Mouse (Mus musculus) megakaryocyte progenitor cell, adult 5-6 weeks (primary cell): ENCODE measurements at regions not wholly inside any gene's neighbourhood (a gene's known extent, or its start where the extent isn't known, plus 50 kb on each side); places are given as distances from the start of the nearest gene placed in this dataset.

Source experiments
- ATAC-seq: replicated peaks from 2 replicates; pipeline ENCODE4 v1.8.0; 2016; ENCODE audit warnings: mild to moderate bottlenecking, moderate TSS enrichment, inconsistent platforms; ENCODE audit not compliant: poor library complexity

GRCm38 (mm10) chr1:193844868-193845267 is 474.8 kb upstream of the Camk1g start:
- no peak for ATAC-seq

- ATAC-seq = peak; percentile 84
These were observed 474.4 kb upstream of the Camk1g start for GRCm38 (mm10) chr1:193844461-193844860.

DNA sequence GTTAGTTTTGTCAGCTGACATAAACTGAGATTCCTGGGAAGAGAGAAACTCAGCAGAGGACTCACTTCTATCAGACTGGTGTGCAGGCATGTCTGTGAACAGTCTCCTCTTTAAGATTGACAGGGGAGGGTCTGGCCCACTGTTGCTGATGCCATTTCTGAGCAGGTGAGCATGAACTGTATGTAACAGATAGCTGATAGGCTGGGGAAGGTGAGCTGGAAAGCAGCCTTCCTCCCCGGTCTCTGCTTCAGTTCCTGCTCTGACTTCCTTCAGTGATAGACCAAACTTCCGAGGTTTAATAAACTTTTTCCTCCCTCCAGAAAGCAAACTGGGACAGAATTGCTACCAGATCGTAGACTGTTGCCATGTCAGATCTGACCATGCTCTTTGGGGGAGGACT is 430.9 kb upstream of the Camk1g start:
- ATAC-seq = no peak

DNA sequence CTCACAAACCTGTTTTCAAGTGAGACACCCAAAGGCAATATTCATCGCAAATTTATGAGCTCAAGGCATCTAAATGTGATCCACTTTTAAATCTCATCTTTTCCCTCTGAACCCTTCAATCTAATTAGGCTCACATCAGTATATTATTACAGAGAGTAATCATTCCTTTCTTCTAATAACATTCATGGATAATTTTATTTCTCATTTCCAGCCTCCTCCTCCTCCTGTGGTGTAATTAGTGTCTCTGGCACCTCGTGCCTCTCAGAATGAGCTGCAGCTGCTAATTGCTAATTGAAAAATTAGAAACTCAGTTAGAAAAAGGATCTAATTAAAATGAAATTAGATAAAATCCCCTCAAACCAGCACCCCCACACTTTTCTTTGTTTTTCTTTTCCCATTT is 420.5 kb upstream of the Camk1g start:
- ATAC-seq = no peak

GRCm38 (mm10) chr1:193788496-193788895 is 418.4 kb upstream of the Camk1g start:
- no peak for ATAC-seq

DNA sequence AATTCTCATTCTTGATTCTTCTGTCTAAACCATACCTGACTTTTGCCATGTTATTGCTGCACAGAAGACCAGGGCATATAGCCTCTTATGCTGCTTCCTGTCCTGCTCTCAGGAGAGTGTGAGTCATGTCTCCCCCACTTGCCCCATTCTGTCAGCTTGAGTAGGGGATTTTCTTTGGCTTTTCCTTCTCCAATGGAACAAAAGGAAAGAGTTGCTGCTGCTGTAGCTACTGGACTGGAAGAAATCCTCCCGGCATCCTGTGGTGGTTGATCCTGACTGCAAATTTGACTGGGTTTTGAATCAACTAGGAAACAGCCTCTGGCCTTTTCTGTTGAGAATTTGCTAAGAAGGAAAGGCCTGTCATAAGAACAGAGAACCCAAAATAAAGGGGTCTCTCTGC is 417.3 kb upstream of the Camk1g start:
- ATAC-seq = no peak

- ATAC-seq = no peak
These were observed 414.9 kb upstream of the Camk1g start for GRCm38 (mm10) chr1:193784966-193785365.

DNA sequence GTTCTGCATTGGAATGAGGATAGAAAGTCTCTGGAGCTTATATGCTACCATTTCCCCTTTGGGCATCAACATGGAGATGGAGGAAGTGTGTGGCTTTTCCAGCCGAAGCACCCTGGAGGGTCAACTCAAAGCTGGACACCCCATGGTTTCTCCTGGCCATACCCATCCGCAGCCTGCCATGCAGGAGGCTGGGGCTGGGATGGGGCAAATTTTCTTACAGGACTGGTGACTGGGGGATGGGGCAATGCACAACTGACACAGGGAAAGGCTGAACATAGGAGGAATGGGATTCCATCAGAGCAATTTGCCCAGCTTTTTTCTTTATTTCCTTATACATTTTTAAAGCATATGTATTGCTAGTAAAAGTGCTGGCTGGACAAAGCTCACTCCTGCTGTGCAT is 414.4 kb upstream of the Camk1g start:
- no peak for ATAC-seq

- ATAC-seq = no peak
These were observed 408.1 kb upstream of the Camk1g start for GRCm38 (mm10) chr1:193778181-193778580.

GRCm38 (mm10) chr1:193769546-193769945 is 399.4 kb upstream of the Camk1g start:
- ATAC-seq = no peak

DNA sequence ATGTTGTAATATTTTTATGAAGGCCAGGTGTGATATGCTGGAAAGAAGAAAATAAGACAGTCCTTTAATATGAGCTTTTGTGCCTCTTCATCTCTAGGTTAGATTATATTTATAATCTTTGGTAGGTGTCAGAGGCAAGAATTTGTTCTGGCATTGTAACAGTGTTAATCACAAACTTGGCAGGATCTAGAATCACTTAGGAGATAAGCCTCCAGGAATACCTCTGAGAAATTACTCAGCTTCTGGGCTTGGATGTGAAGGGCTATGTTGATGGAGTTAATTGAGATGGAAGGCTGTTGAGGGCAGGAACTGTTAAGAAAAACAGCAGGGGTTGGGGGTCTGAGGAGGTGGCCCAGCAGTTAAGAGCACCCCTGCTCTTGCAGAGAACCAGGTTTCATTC is 394.0 kb upstream of the Camk1g start:
- ATAC-seq = no peak

GRCm38 (mm10) chr1:193751819-193752251 is 381.7 kb upstream of the Camk1g start:
- no peak for ATAC-seq

DNA sequence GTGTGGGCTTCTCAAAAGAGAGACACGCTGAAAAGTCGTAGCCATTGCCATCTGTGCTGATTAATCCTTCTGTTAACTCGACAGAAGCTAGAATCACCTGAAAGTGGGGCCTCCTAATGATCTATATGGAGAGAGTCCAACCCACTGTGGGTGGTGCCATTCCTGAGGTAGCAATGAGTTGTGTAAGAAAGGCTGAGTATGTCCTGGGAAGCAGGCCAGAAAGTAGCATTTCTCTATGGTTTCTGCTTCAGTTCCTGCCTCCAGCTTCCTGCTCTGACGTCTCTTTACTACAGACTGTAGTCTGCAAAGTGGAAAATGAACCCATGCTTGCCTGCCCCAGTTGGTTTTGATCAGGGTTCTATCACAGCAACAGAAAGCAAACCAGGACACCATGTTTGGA is 380.8 kb upstream of the Camk1g start:
- no peak for ATAC-seq

DNA sequence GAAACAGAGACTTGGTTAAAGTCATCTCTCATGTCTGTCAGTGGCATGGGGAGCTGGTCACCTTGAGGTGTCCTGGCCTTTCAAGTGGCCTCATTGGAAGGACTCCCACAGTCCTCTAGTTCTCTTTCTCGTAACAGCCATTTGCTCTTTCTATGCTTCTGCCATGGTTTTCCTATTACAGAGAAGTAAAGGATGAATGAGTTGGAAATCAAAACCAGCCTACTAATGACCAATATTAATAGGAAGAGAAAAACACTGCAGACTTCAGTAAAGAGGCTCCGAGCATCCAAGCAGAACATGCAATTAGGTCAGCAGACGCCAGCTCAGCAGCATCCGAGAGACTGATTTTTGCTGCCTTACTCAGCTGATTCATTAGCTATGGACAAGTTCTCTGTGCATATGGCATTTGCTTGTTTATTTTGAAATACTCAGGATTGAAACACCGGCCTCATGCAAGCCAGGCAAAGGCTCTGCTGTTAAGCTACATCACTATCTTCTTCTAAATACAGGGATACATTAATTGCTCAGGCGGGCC is 377.4 kb upstream of the Camk1g start:
- ATAC-seq = no peak

DNA sequence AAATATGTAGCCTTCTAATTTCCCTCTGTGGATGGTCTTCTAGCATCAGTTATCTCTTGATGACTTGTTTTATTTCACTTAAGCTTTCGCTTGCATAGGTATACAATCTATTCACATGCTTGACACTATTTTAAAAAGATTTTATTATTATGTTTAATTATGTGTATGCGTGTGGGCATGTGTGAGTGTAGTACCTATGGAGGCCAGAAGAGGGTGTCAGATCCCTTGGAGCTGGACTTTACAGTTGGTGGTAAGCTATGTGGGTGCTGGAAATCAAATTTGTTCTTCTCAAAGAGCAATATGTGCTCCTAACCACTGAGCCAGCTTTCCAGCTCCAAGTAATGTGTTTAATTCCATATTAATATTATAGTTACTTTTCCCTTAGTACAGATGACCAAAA is 372.6 kb upstream of the Camk1g start:
- ATAC-seq = no peak

DNA sequence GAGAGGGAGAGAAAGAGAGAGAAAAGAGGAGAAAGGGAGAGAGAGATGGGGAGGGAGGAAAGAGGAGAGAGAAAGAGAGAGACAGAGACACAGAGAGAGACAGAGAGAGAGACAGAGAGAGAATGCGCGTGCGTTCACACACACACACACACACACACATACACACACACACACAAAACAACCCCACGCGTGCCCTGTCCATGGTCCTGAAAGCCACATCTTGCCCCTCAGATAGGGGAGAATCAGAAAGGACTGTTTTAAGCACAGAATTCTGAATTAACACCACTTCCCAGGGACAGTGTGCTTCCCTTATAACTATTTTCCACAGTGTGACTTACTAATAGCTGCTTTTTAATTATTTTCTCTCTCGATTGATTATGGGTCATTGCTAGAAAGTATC is 368.7 kb upstream of the Camk1g start:
- ATAC-seq = peak; percentile 52; the same call in 1 of the 2 replicates

DNA sequence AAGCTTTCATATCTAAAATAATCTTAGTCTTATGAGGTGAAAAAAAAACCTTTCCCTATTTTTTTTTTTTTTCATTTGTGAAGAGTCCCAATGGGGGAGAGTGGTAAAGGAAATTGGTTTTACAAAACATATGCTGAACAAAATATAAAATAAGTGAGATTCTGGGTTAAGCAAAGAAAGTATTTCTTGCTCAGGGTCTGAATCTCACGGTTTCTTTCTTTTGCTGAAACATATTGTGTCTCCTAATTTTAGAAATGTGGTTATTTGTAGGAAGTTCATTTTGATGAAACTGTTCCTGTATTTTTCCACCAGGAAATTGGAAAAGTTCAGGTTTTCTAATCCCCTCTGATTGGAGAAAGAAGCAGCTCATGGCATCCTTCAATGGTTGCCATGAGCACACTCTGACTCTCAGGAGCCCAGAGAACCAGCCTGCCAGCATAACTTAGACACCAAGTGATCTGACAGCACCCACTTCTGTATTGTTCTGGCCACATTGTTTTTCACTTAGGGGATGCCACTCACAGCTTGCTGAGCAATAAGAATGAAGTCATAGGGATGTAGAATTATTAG is 365.9 kb upstream of the Camk1g start:
- no peak for ATAC-seq

GRCm38 (mm10) chr1:193734014-193734763 is 364.1 kb upstream of the Camk1g start:
- ATAC-seq = no peak

DNA sequence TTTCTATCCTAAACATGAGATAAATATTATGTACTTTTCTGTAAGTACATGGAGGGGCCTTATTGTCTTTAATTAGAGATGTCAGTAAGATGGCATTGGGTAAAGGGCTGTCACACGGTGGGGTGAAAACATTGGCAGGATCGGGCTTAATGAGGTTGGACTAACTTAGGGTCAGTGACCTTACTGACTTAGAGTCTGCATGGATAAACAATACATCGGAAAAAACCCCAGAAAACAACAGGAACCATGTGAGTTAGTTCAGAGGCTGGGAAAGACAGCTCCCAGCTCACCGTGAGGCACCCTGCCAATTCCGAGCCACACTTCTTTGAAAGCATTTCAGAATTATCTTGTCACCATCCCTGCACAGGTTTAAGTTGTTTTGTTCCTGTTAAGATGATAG is 363.3 kb upstream of the Camk1g start:
- no peak for ATAC-seq

- ATAC-seq = no peak
These were observed 362.0 kb upstream of the Camk1g start for GRCm38 (mm10) chr1:193732113-193732512.

DNA sequence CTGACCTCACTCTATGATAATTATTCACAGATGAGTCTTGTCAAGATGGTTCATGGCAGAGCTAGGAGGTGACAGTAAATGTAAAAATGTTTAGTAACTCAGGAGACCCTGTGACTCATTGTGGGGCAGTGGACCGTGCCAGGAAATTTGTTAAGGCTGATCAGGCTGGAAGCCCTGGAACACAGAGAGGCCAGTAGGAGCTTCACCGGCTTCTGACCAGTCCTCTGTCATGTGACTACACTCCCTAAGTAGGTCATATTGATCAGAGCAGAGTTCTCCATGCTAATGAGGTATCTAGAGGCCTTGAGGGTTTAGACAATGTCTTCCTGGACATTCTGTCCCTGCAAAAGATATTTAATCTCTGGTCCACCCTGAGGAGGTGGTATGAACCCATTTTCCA is 351.8 kb upstream of the Camk1g start:
- no peak for ATAC-seq

DNA sequence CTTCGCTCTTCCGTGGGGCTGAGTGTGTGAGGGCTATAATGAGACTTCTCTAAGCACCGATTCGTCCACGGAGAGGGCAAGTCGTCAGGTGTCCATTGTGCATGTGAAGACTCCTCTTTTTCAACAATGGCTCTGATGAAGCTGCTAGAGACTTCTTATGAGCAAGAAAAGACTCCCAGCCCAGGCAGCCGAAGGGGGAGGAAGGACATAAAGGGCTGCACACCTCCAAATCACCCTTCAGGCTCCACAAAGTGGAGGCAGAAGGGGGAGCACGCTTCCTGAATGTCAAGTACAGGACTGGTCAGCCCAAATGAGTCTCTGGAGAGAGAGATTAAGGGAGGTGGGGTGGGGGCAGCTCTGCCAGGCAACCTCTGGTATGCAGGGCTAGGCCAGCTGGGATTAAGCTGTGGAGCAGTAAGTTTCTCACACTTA is 350.3 kb upstream of the Camk1g start:
- ATAC-seq = no peak
